In the genomic region with DNA sequence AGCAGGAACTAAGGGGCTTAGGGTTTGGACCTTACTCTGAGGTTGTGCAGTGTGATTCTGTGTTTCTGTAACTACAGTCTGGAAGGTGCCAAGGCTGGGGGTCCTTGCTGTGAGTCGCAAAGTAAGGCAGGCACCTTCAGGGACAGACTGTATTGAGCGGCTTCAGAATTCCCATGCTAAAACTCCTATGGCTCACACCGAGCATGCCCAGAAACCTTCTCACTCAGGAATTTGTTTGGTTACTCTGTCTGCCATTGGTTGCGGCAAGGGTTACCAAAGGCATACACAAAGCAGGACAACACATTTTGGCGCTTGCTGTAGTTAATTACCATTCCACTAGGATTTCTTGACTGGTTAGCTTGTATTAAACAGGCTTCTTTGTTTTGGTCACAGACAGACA, we compare ENCODE assay signal across 8 mouse cellular contexts. TPM values are rescaled to one million over a fixed set of nuclear protein-coding genes. Genes with fewer than 3 reads are reported as not detected.
DNase-seq lines count a peak whose midpoint lies in the region; ATAC-seq and TF ChIP-seq lines count a peak whose summit lies in the region.

No protein-coding gene starts in this region.

- H3K27me3 ChIP-seq in lung, embryonic 14.5 days (ENCODE audit: insufficient read depth, low read length), result no peaks in the 10 kb centered on the region
- H3K27me3 ChIP-seq in embryonic facial prominence, embryonic 11.5 days (ENCODE audit: control insufficient read depth, insufficient read depth, low read length), result no peaks in the 10 kb centered on the region
- no peaks in the 10 kb centered on the region for H3K27me3 ChIP-seq in neural tube, embryonic 15.5 days (replicated peaks)

- ATAC-seq in lung, embryonic 14.5 days (ENCODE audit: insufficient read depth), result peak; percentile 3; the same call in 1 of the 2 replicates
- no peak; the same call in 1 of the 2 replicates for ATAC-seq in embryonic facial prominence, embryonic 11.5 days (replicated peaks; ENCODE audit: insufficient number of reproducible peaks, low FRiP score, low TSS enrichment, low read depth)
- ATAC-seq in neural tube, embryonic 15.5 days (ENCODE audit: low FRiP score), result 0 out of 2 replicates have a peak, but pooled peaks have one; percentile 30
- no peak for ATAC-seq in activated CD4-positive, CD25-positive, alpha-beta regulatory T cell, adult 4 months

- peak overlapping the region; percentile 66 for H3K4me3 ChIP-seq in lung, embryonic 14.5 days (ENCODE audit: low read depth, low read length)
- peak overlapping the region; percentile 67 for H3K4me3 ChIP-seq in embryonic facial prominence, embryonic 11.5 days (ENCODE audit: low read depth, low read length)
- H3K4me3 ChIP-seq in neural tube, embryonic 15.5 days (replicated peaks), result peak overlapping the region; percentile 45

- H3K9me3 ChIP-seq in lung, embryonic 14.5 days (ENCODE audit: low read depth, low read length), result no peaks in the 10 kb centered on the region
- H3K9me3 ChIP-seq in embryonic facial prominence, embryonic 11.5 days (replicated peaks; ENCODE audit: control insufficient read depth, low read length), result no peaks in the 10 kb centered on the region
- no peaks in the 10 kb centered on the region for H3K9me3 ChIP-seq in neural tube, embryonic 15.5 days (replicated peaks)

- peak overlapping the region; percentile 82 for H3K4me2 ChIP-seq in lung, embryonic 14.5 days
- H3K4me2 ChIP-seq in embryonic facial prominence, embryonic 11.5 days (ENCODE audit: low read depth, low read length), result peak overlapping the region; percentile 62
- H3K4me2 ChIP-seq in neural tube, embryonic 15.5 days, result peak overlapping the region; percentile 91

- H3K36me3 ChIP-seq in lung, embryonic 14.5 days (ENCODE audit: insufficient read depth), result peaks cover 24% of the 10 kb centered on the region
- no peaks in the 10 kb centered on the region; the same call in 1 of the 2 replicates for H3K36me3 ChIP-seq in embryonic facial prominence, embryonic 11.5 days (replicated peaks; ENCODE audit: control insufficient read depth, insufficient read depth, low read depth, low read length)
- no peaks in the 10 kb centered on the region for H3K36me3 ChIP-seq in neural tube, embryonic 15.5 days

- H3K27ac ChIP-seq in lung, embryonic 14.5 days (ENCODE audit: low read depth), result peak overlapping the region; percentile 89
- peak overlapping the region; percentile 89 for H3K27ac ChIP-seq in embryonic facial prominence, embryonic 11.5 days (replicated peaks; ENCODE audit: low read depth, low read length)
- H3K27ac ChIP-seq in neural tube, embryonic 15.5 days (replicated peaks), result peak overlapping the region; percentile 71

- peaks cover 40% of the 10 kb centered on the region for H3K4me1 ChIP-seq in lung, embryonic 14.5 days (ENCODE audit: insufficient read depth)
- H3K4me1 ChIP-seq in embryonic facial prominence, embryonic 11.5 days (ENCODE audit: control insufficient read depth, insufficient read depth, low read length), result peaks cover 3% of the 10 kb centered on the region
- peaks cover 61% of the 10 kb centered on the region for H3K4me1 ChIP-seq in neural tube, embryonic 15.5 days

- intact Hi-C loops in gastrocnemius, postnatal 14 days (cut with DNase I; ENCODE audit: low total_unique reads), result no loop called here

- 7% methylated on average over 5 of the region's 5 CpGs for WGBS in lung, embryonic 14.5 days
- 4% methylated on average over 5 of the region's 5 CpGs for whole genome bisulfite sequencing in embryonic facial prominence, embryonic 11.5 days
- 12% methylated on average over 5 of the region's 5 CpGs for WGBS in neural tube, embryonic 15.5 days

- H3K9ac ChIP-seq in lung, embryonic 14.5 days, result peak overlapping the region; percentile 81
- H3K9ac ChIP-seq in embryonic facial prominence, embryonic 11.5 days (replicated peaks; ENCODE audit: low read length), result peak overlapping the region; percentile 81
- peak overlapping the region; percentile 58 for H3K9ac ChIP-seq in neural tube, embryonic 15.5 days (replicated peaks)

- peak; percentile 63 for DNase-seq in lung, embryonic 14.5 days
- no peak for DNase-seq in lung, postnatal 25 days (ENCODE audit: low spot score)
- peak; percentile 63 for DNase-seq in embryonic facial prominence, embryonic 11.5 days (ENCODE audit: low spot score)
- peak; percentile 51 for DNase-seq in kidney, postnatal 14 days
- no peak for DNase-seq in spleen, postnatal 14 days (ENCODE audit: low spot score in 2 of 2)
- no peak for DNase-seq in gastrocnemius, postnatal 14 days

- no peak for TF ChIP-seq CTCF in lung, embryonic 14.5 days (IDR thresholded peaks at IDR 0.05; ENCODE audit: low read depth)

RNA-seq across cellular contexts. Expression of gene Tk1, which starts 0.3 kb away (rescaled TPM):
- 144 and 158 TPM in 2 replicates for polyA plus RNA-seq in lung, embryonic 14.5 days (2014; fragmentation: Nextera tagmentation; extraction: Ambion mirVana)
- polyA plus RNA-seq in embryonic facial prominence, embryonic 11.5 days (2014; fragmentation: Nextera tagmentation; extraction: Ambion mirVana), result 127 and 132 TPM in 2 replicates
- 15.6 and 42.9 TPM in 2 replicates for polyA plus RNA-seq in neural tube, embryonic 15.5 days (2015; fragmentation: Nextera tagmentation; extraction: Ambion mirVana)
- 10 to 100 TPM; 52.4 to 88.7 TPM for polyA plus RNA-seq in activated CD4-positive, CD25-positive, alpha-beta regulatory T cell, adult 4 months (2017; shearing (Covaris generic))
- total RNA-seq in gastrocnemius, postnatal 14 days (2021), result 1 to 10 TPM; 5.4 to 5.8 TPM

RNA-seq across cellular contexts. Expression of gene Afmid, which starts 0.4 kb away (rescaled TPM):
- 4.6 TPM in 2 replicates for polyA plus RNA-seq in lung, embryonic 14.5 days (2014; fragmentation: Nextera tagmentation; extraction: Ambion mirVana)
- polyA plus RNA-seq in embryonic facial prominence, embryonic 11.5 days (2014; fragmentation: Nextera tagmentation; extraction: Ambion mirVana), result 3.3 and 4.3 TPM in 2 replicates
- 6.0 and 8.0 TPM in 2 replicates for polyA plus RNA-seq in neural tube, embryonic 15.5 days (2015; fragmentation: Nextera tagmentation; extraction: Ambion mirVana)
- 10 to 100 TPM; 23.5 to 24.7 TPM for polyA plus RNA-seq in activated CD4-positive, CD25-positive, alpha-beta regulatory T cell, adult 4 months (2017; shearing (Covaris generic))
- total RNA-seq in gastrocnemius, postnatal 14 days (2021), result 1 to 10 TPM; 3.5 to 3.6 TPM

RNA-seq across cellular contexts. Expression of gene Gm20708, which starts 16.7 kb away (rescaled TPM):
- 0.23 and 0.30 TPM in 2 replicates for polyA plus RNA-seq in lung, embryonic 14.5 days (2014; fragmentation: Nextera tagmentation; extraction: Ambion mirVana)
- 0.17 TPM in 1 of 2 replicates, not detected in the other for polyA plus RNA-seq in embryonic facial prominence, embryonic 11.5 days (2014; fragmentation: Nextera tagmentation; extraction: Ambion mirVana)
- polyA plus RNA-seq in neural tube, embryonic 15.5 days (2015; fragmentation: Nextera tagmentation; extraction: Ambion mirVana), result 0.95 and 1.7 TPM in 2 replicates
- polyA plus RNA-seq in activated CD4-positive, CD25-positive, alpha-beta regulatory T cell, adult 4 months (2017; shearing (Covaris generic)), result 1 to 10 TPM; 3.8 to 5.6 TPM
- 1 to 10 TPM in 1 of 2 experiments, under 1 TPM in 1; 0.73 to 1.5 TPM for total RNA-seq in gastrocnemius, postnatal 14 days (2021)

RNA-seq across cellular contexts. Expression of gene Syngr2, which starts 16.7 kb away (rescaled TPM):
- polyA plus RNA-seq in lung, embryonic 14.5 days (2014; fragmentation: Nextera tagmentation; extraction: Ambion mirVana), result 65.9 and 71.6 TPM in 2 replicates
- polyA plus RNA-seq in embryonic facial prominence, embryonic 11.5 days (2014; fragmentation: Nextera tagmentation; extraction: Ambion mirVana), result 30.4 and 32.9 TPM in 2 replicates
- 13.7 and 52.4 TPM in 2 replicates for polyA plus RNA-seq in neural tube, embryonic 15.5 days (2015; fragmentation: Nextera tagmentation; extraction: Ambion mirVana)
- 100 to 1,000 TPM in 1 of 2 experiments, 10 to 100 TPM in 1; 76.0 to 131 TPM for polyA plus RNA-seq in activated CD4-positive, CD25-positive, alpha-beta regulatory T cell, adult 4 months (2017; shearing (Covaris generic))
- total RNA-seq in gastrocnemius, postnatal 14 days (2021), result 100 to 1,000 TPM; 104 to 111 TPM

RNA-seq across cellular contexts. Expression of gene Birc5, which starts 22.9 kb away (rescaled TPM):
- 395 and 399 TPM in 2 replicates for polyA plus RNA-seq in lung, embryonic 14.5 days (2014; fragmentation: Nextera tagmentation; extraction: Ambion mirVana)
- 416 and 441 TPM in 2 replicates for polyA plus RNA-seq in embryonic facial prominence, embryonic 11.5 days (2014; fragmentation: Nextera tagmentation; extraction: Ambion mirVana)
- 26.7 and 88.4 TPM in 2 replicates for polyA plus RNA-seq in neural tube, embryonic 15.5 days (2015; fragmentation: Nextera tagmentation; extraction: Ambion mirVana)
- polyA plus RNA-seq in activated CD4-positive, CD25-positive, alpha-beta regulatory T cell, adult 4 months (2017; shearing (Covaris generic)), result 100 to 1,000 TPM in 1 of 2 experiments, 10 to 100 TPM in 1; 88.3 to 110 TPM
- 1 to 10 TPM; 4.2 TPM for total RNA-seq in gastrocnemius, postnatal 14 days (2021)

Comparison
In these comparisons a context has a peak if more than half of its experiments do, and no peak if none do; other contexts are left out.
1. DNase-seq: peak in lung, embryonic 14.5 days (single experiment), embryonic facial prominence, embryonic 11.5 days (single experiment) and kidney, postnatal 14 days (single experiment); none in lung, postnatal 25 days (single experiment), spleen, postnatal 14 days (0 of 2) and gastrocnemius, postnatal 14 days (single experiment).
2. ATAC-seq: peak in lung, embryonic 14.5 days (single experiment) and neural tube, embryonic 15.5 days (single experiment); none in embryonic facial prominence, embryonic 11.5 days (single experiment) and activated CD4-positive, CD25-positive, alpha-beta regulatory T cell, adult 4 months (single experiment).
3. Peak in every context shown above with its lines, with median percentiles within 50 percentile points of each other: H3K27ac ChIP-seq, H3K4me2 ChIP-seq, H3K4me3 ChIP-seq and H3K9ac ChIP-seq.